Mouse (Mus musculus): ENCODE measurements around the gene Ccdc170.
"Not testable (repeated sequence)": the region's sequence is repeated elsewhere in the genome, so short reads cannot be mapped to it uniquely, and the experiment has no call there.

Gene Ccdc170

DNA sequence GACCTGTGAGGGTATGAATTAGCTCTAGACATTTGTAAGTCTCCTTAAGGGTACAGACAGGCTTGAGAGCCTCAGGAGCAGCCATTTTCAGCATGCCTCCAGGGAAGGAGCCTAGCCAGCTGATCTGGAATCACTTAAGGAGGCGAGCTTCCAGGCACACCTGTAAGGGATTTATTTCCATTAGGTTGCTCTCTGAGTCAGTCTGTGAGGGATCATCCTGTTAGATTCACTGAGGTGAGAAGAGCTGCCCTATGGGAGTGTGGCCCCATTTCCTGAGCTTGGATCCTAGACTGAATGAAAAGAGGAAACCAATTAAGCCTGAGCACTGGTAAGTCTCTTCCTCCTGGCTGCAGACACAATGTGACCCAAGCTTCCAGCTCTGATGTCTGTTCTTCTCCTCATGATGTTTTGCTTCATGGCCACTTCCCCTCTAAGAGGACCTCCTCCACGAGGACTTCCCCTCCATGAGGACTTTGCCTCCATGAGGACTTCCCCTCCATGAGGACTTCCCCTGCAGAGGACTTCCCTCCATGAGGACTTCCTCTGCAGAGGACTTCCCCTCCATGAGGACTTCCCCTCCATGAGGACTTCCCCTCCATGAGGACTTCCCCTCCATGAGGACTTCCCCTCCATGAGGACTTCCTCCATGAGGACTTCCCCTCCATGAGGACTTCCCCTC, 118.6 kb downstream of the Ccdc170 start:
- DNase-seq = no peak

DNA sequence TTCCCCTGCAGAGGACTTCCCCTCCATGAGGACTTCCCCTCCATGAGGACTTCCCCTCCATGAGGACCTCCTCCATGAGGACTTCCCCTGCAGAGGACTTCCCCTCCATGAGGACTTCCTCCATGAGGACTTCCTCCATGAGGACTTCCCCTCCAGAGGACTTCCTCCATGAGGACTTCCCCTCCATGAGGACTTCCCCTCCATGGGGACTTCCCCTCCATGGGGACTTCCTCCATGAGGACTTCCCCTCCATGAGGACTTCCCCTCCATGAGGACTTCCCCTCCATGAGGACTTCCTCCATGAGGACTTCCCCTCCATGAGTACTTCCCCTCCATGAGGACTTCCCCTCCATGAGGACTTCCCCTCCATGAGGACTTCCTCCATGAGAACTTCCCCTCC, 119.3 kb downstream of the Ccdc170 start:
- DNase-seq = not testable (repeated sequence)

- no peak for DNase-seq
Measured at GRCm38 (mm10) chr10:4602466-4602865, 120.2 kb downstream of the Ccdc170 start.

DNA sequence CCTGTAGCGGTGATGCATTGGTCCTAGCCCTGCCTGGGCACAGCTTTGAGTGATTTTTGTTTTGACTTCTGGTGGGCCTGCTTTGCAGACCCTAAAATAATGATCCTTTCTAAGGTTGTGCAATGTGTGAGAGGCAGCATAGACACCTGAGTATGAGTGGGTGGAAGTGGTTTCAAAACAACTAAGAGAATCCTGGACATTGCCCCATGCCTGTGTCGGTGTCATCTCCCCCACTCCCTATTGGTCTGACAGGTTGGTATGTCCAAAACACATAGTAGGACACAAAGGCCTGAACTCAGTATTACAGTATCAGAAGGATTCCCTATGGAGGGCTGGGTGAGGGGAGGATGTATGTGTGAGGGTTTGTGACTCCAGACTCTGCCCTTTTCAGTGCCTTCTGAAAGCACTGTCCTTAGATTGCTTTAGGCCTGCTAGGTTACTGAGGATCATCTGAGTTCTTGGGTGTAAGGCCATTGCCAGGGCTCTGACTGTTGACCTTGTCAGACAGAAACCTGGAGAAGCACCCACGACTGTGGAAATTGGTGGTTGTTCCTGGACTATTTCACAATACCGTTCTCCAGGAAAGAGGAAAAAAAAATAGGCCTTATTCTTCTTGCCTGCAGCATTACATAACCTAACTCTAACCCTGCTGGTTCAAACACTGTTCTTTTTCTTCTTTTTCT, 122.4 kb downstream of the Ccdc170 start:
- no peak for DNase-seq

GRCm38 (mm10) chr10:4610234-4610633, 127.9 kb downstream of the Ccdc170 start:
- DNase-seq = no peak

DNA sequence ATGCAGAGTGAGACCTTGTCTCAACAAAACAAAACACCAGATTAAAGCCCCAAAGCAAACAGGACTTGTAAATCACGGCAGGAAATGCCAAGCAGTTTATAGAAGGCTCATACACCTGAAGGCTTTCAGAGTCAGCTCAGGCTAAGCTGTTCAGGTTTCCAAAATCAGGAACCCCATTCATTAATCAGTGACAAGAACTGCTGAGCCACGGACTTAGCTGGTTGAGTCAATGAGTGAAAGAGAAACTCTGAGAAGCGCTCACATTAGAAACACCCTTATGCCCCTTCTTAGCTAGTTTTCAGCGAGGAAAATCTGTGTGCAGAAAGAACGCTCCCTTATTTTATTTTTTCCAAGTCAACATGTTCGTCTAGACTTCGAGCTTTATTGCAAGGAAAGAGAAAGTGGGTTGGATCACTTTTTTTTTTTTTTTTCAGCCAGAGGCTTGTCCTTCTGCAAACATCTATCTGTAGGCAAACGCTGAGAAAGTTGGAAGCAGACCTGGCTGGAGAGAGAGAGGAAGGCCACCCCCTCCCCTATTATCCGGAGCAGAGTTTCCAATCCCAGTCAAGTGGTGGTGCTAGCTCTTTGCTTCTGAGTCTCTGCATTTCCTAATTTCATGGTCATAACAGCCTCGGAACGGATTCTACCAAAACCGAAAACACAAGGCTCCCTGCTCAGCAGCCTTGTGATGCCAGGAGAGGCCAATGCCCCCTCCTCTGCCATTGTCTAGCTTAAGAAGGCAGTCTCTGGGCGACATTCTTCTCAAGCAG, 129.3 kb downstream of the Ccdc170 start, which contains the start of gene Esr1:
TSS of gene Esr1 (plus strand) at position 208 of the 770 bp plus-strand sequence.
- no peak for DNase-seq

Measured in lung, postnatal 36 days (tissue).